Comparison of ENCODE assay signal across 13 mouse cellular contexts in the genomic region with DNA sequence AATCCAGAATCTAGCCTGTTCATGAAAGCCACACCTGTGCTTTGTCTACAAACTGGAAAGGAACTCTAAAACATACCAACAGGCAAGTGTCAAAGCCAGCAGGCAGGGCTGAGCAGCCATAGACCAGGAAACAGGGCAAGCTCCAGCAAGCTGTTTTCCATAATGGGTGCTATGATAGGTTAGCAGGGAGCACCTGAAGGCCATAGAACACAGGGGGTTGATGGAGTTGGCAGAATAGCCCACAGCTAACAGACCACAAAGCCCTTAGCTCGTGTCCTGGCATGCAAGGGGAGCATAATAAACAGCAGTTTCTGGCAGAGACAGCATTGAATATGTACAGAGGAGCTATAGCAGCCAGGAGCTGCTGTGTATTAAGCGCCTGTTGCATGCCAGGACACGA.
"Had no signal": no experiment of that assay in that cellular context is flagged by ENCODE, and none has a peak within 500 bp of the region (broad histone marks: within the 10 kb centered on the region; RNA-seq: fewer than 3 reads in every experiment).

No protein-coding gene starts in this region.

- DNase-seq: kidney, adult 9 months; kidney, postnatal 36 days; layer of hippocampus, adult 9-11 months; layer of hippocampus, postnatal 36 days; liver; liver, embryonic 13.5 days; liver, postnatal 0 days; lung, postnatal 36 days had no signal

- H3K9ac ChIP-seq: limb, embryonic 12.5 days; liver, embryonic 13.5 days; liver, postnatal 0 days; midbrain, embryonic 13.5 days had no signal

- H3K27ac ChIP-seq: kidney, postnatal 0 days; limb, embryonic 12.5 days; liver, embryonic 13.5 days; midbrain, embryonic 13.5 days had no signal

- H3K9me3 ChIP-seq: limb, embryonic 12.5 days; liver, embryonic 13.5 days; midbrain, embryonic 13.5 days had no signal

- H3K4me1 ChIP-seq: liver, embryonic 13.5 days; midbrain, embryonic 13.5 days had no signal

- H3K27me3 ChIP-seq: limb, embryonic 12.5 days; liver, embryonic 13.5 days; midbrain, embryonic 13.5 days had no signal

- H3K4me3 ChIP-seq: limb, embryonic 12.5 days; liver, embryonic 13.5 days; midbrain, embryonic 13.5 days had no signal

- H3K36me3 ChIP-seq: limb, embryonic 12.5 days; liver, embryonic 13.5 days; midbrain, embryonic 13.5 days had no signal

- H3K4me2 ChIP-seq: limb, embryonic 12.5 days; liver, embryonic 13.5 days; midbrain, embryonic 13.5 days had no signal

- ATAC-seq: inflammation-experienced regulatory T-cells, adult 6 months; intestine, postnatal 0 days; liver, postnatal 0 days; midbrain, embryonic 13.5 days had no signal
